Mouse (Mus musculus) liver, postnatal 0 days (tissue): ENCODE data around the gene Ddt. TPM values are rescaled to one million over a fixed set of nuclear protein-coding genes. Genes with fewer than 3 reads are reported as not detected.

Source experiments
- ATAC-seq: fragments of 200-750 bp; cut with Nextera tagmentation; 2 replicates; pipeline ENCODE4 v1.8.0; 2017; ENCODE audit warnings: mild to moderate bottlenecking, moderate library complexity
- DNase-seq: peaks from one replicate; pipeline ENCODE4 v3.0.0-alpha.2; 2016
- H3K27ac ChIP-seq: fragments of 300-500 bp; sonication (generic); 2 replicates; pipeline ENCODE4 v1.5.1; 2014; ENCODE audit warnings: antibody characterized with exemption, moderate library complexity, mild to moderate bottlenecking, low read depth
- H3K27me3 ChIP-seq: fragments of 300-500 bp; sonication (generic); 2 replicates; pipeline ENCODE4 v1.6.1; 2014; ENCODE audit warnings: low read length, control low read depth, mixed read lengths; ENCODE audit not compliant: insufficient read depth
- H3K36me3 ChIP-seq: fragments of 300-500 bp; sonication (generic); replicated peaks from 2 replicates; pipeline ENCODE4 v1.6.1; 2014; ENCODE audit warnings: mild to moderate bottlenecking, control low read depth, low read length, moderate library complexity, mixed read lengths; ENCODE audit not compliant: insufficient read depth
- H3K4me1 ChIP-seq: fragments of 300-500 bp; sonication (generic); 2 replicates; pipeline ENCODE4 v1.6.1; 2014; ENCODE audit warnings: antibody characterized with exemption, mild to moderate bottlenecking, control low read depth; ENCODE audit not compliant: insufficient read depth
- H3K4me2 ChIP-seq: fragments of 300-500 bp; sonication (generic); 2 replicates; pipeline ENCODE4 v1.6.1; 2014; ENCODE audit warnings: low read depth, mild to moderate bottlenecking, low read length, moderate library complexity, mixed read lengths
- H3K4me3 ChIP-seq: fragments of 300-500 bp; sonication (generic); 2 replicates; pipeline ENCODE4 v1.5.1; 2014; ENCODE audit warnings: low read depth, low read length
- H3K9ac ChIP-seq: fragments of 300-500 bp; sonication (generic); replicated peaks from 2 replicates; pipeline ENCODE4 v1.6.1; 2014; ENCODE audit warnings: mild to moderate bottlenecking, moderate library complexity
- H3K9me3 ChIP-seq: fragments of 300-500 bp; sonication (generic); 2 replicates; pipeline ENCODE4 v1.6.1; 2016; ENCODE audit warnings: mild to moderate bottlenecking, control low read depth, low read length, mixed read lengths
- CTCF ChIP-seq: sonication (generic); IDR thresholded peaks from 2 replicates; pipeline ENCODE4 v1.5.1; 2016; ENCODE audit warnings: antibody characterized with exemption, low read depth
- EP300 ChIP-seq: IDR thresholded peaks from 2 replicates; pipeline ENCODE4 v1.6.1; 2016; ENCODE audit warnings: antibody characterized with exemption, low read depth, mild to moderate bottlenecking
- WGBS: fragments of 180-500 bp; shearing (Covaris S2); extraction: QIAGEN DNeasy Blood & Tissue Kit; methylation state at CpG from one replicate; pipeline ENCODE4 v1.1.7; 2014; ENCODE audit not compliant: insufficient replicate concordance; 5-methylcytosine and 5-hydroxymethylcytosine counted together
- polyA plus RNA-seq: library from polyadenylated mRNA; unstranded; fragments of >200 nt; fragmentation: Nextera tagmentation; extraction: Ambion mirVana; gene quantifications from 2 replicates; pipeline ENCODE4 v1.2.1, GENCODE M21; 2015

Gene Ddt
- polyA plus RNA-seq, 1 experiment from 2014 or later, result 739 TPM

- DNase-seq, result peak; percentile 43
- peak; percentile 48 for ATAC-seq
These were observed 24.5 kb upstream of the Ddt start for GRCm38 (mm10) chr10:75797619-75798175.

GRCm38 (mm10) chr10:75796731-75797516 lies 23.7 kb upstream of the Ddt start:
- no peak for TF ChIP-seq CTCF
- TF ChIP-seq EP300, result no peak
- DNase-seq (no peak), ATAC-seq (no peak)
- peak overlapping the region; percentile 62 for H3K9ac ChIP-seq
- H3K4me1 ChIP-seq, result peaks cover 15% of the 10 kb centered on the region
- H3K9me3 ChIP-seq, result no peaks in the 10 kb centered on the region
- H3K36me3 ChIP-seq, result no peaks in the 10 kb centered on the region
- H3K4me3 ChIP-seq, result peak overlapping the region; percentile 44
- no peaks in the 10 kb centered on the region for H3K27me3 ChIP-seq
- WGBS, result 38% methylated on average over 11 of the region's 11 CpGs
- peak overlapping the region; percentile 78 for H3K4me2 ChIP-seq
- H3K27ac ChIP-seq, result peak overlapping the region; percentile 55

More at GRCm38 (mm10) chr10:75797619-75798175, 24.5 kb upstream of the Ddt start:
- Histone ChIP-seq H3K27me3 (no peaks in the 10 kb centered on the region), H3K9me3 (no peaks in the 10 kb centered on the region), H3K27ac (peak overlapping the region; percentile 55; the same call in 1 of the 2 replicates), H3K36me3 (no peaks in the 10 kb centered on the region), H3K4me1 (peaks cover 13% of the 10 kb centered on the region), H3K4me2 (peak overlapping the region; percentile 78), H3K4me3 (peak overlapping the region; percentile 44), H3K9ac (peak overlapping the region; percentile 62)
- TF ChIP-seq CTCF, result no peak
- WGBS, result 2% methylated on average over 12 of the region's 12 CpGs

- Histone ChIP-seq H3K9me3 (no peaks in the 10 kb centered on the region), H3K4me3 (0 out of 2 replicates have a peak overlapping the region, but pooled peaks have one; percentile 7), H3K9ac (0 out of 2 replicates have a peak overlapping the region, but pooled peaks have one; percentile 18), H3K27me3 (no peaks in the 10 kb centered on the region), H3K36me3 (no peaks in the 10 kb centered on the region), H3K27ac (peak overlapping the region; percentile 77), H3K4me2 (peak overlapping the region; percentile 51), H3K4me1 (peaks cover 15% of the 10 kb centered on the region)
- TF ChIP-seq EP300 (peak; percentile 42; the same call in 1 of the 2 replicates), CTCF (no peak)
- WGBS, result 10% methylated on average over 3 of the region's 3 CpGs
- no peak for DNase-seq
- peak; percentile 45 for ATAC-seq
These were observed 21.7 kb upstream of the Ddt start for GRCm38 (mm10) chr10:75794880-75795279.

GRCm38 (mm10) chr10:75790773-75791172 lies 17.6 kb upstream of the Ddt start:
- DNase-seq, result no peak
- ATAC-seq, result peak; percentile 28
- Histone ChIP-seq H3K4me2 (no peak overlapping the region), H3K36me3 (no peaks in the 10 kb centered on the region), H3K4me3 (no peak overlapping the region), H3K27me3 (no peaks in the 10 kb centered on the region), H3K27ac (peak overlapping the region; percentile 76), H3K9me3 (no peaks in the 10 kb centered on the region), H3K9ac (no peak overlapping the region), H3K4me1 (peaks cover 3% of the 10 kb centered on the region; the same call in 1 of the 2 replicates)
- WGBS, result 12% methylated on average over 7 of the region's 7 CpGs
- peak; percentile 53 for TF ChIP-seq CTCF
- TF ChIP-seq EP300, result no peak

GRCm38 (mm10) chr10:75789841-75790240 lies 16.6 kb upstream of the Ddt start:
- no peak for TF ChIP-seq EP300
- TF ChIP-seq CTCF, result no peak
- DNase-seq, result peak; percentile 48

GRCm38 (mm10) chr10:75789081-75789735 lies 16.0 kb upstream of the Ddt start:
- TF ChIP-seq EP300 (no peak), CTCF (no peak)
- H3K9me3 ChIP-seq, result no peaks in the 10 kb centered on the region
- 63% methylated on average over 6 of the region's 6 CpGs for WGBS
- peak overlapping the region; percentile 66 for H3K27ac ChIP-seq
- H3K4me2 ChIP-seq, result no peak overlapping the region
- H3K9ac ChIP-seq, result no peak overlapping the region
- H3K4me1 ChIP-seq, result peaks cover 10% of the 10 kb centered on the region
- ATAC-seq (no peak), DNase-seq (no peak)
- H3K4me3 ChIP-seq, result no peak overlapping the region
- no peaks in the 10 kb centered on the region for H3K36me3 ChIP-seq
- no peaks in the 10 kb centered on the region for H3K27me3 ChIP-seq

More at GRCm38 (mm10) chr10:75789841-75790240, 16.6 kb upstream of the Ddt start:
- Histone ChIP-seq H3K4me3 (no peak overlapping the region), H3K9me3 (no peaks in the 10 kb centered on the region), H3K27ac (peak overlapping the region; percentile 76), H3K36me3 (no peaks in the 10 kb centered on the region), H3K9ac (no peak overlapping the region), H3K27me3 (no peaks in the 10 kb centered on the region), H3K4me1 (peaks cover 9% of the 10 kb centered on the region), H3K4me2 (no peak overlapping the region)
- ATAC-seq, result peak; percentile 97
- WGBS, result 54% methylated on average over 5 of the region's 5 CpGs
